Mouse (Mus musculus): ENCODE results near the gene Gimap1.
A peak's percentile ranks its signal among the peaks of the same experiment; 100 is the strongest.

Gimap1 gene

DNA sequence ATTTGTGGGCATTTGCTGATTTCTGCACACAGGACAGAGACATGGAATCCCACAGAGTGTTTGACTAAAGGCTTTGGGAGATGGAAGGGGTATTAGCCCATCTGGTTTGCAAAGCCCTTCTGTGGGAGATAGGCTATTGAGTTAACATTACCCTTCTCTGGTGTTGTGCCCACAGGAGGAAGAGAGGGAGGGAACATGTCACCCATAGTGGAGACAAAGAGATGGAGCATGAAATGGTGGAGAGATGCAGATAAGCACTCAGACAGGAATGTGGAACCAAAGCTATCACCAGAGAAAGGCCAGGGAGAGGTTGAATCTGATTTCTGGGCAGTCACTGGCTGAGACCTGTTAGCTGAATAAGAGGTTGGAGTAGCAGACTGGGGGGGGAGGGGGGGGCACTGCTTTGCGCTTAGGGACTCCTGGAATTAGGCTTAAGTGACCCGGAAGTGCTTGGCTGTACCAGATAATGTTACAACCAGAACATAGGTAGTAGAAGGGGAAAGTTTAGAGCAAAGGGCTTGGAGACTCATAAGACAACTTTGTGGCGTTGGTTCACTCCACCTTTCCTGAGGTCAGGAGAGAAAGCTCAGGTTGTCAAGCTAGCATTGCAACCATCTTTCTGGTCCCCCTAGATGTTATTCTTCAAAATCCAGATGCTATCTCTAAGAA is 1.8 kb downstream of the Gimap1 start:
- DNase-seq (ENCODE audit: low spot score) = no peak

DNA sequence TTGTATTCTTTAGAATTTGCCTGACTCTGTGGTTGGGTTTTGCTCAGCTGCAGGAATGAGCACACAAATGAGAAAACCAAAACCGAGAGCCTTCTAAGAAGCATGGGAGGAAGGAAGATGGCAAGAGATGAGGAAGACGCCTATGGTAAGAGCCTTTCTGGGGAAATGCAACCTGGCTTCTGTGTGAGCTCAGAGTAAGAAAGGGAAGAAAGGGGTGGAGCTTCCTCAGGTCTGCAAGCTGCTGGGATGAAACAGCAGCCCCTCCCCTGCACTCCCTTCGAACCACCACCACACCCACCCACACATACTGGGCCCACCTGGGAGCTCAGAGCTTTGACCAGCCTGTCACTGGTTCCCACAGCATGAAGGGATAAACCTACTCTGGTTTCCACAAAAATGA is 2.4 kb downstream of the Gimap1 start:
- no peak for DNase-seq (ENCODE audit: low spot score)

DNA sequence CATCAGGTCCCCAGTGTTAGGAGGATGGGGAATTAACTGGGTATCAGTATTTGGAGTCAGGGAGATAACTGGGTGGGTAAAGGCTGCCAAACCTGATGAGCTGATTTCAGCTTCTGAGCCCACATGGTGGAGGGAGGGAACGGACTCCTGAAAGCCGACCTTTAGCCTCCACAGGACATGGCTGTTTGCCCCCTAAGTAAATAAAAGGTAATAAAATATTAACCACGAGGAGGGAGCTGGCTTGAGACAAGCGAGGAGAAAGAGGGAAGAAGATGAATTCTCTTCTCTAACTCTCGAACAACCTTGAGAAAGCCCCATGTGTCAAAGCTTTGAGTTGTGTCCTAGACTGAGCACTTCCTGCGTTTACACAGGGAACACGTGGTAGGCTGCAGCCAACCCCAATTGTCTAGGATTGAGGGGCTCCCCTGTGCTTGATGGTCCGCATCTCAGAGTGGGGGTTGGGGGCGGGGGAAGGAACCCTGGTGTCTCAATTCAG is 2.9 kb downstream of the Gimap1 start:
- no peak for DNase-seq (ENCODE audit: low spot score)

DNA sequence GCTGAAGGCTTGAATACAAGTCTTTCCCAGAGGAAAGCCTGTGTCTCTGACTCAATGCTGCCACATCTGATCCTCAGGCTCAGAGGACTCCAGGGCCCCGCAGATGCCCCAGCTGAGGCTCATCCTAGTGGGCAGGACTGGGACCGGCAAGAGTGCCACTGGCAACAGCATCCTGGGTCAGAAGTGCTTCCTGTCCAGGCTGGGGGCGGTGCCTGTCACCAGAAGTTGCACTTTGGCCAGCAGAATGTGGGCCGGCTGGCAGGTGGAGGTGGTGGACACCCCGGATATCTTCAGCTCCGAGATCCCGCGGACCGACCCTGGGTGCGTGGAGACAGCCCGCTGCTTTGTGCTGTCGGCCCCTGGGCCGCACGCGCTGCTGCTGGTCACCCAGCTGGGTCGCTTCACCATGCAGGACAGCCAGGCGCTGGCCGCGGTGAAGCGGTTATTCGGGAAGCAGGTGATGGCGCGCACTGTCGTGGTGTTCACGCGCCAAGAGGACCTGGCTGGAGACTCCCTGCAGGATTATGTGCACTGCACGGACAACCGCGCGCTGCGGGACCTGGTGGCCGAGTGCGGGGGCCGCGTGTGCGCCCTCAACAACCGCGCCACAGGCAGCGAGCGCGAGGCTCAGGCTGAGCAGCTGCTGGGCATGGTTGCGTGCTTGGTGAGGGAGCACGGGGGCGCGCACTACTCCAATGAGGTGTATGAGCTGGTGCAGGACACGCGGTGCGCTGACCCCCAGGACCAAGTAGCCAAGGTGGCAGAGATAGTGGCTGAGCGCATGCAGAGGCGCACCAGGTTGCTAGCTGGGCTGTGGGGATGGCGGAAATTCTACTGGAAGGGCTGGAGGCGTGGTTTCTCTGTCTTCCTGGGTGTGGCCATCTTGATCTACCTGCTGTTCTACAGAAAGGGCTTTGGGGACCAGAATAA is 3.8 kb downstream of the Gimap1 start:
- DNase-seq (ENCODE audit: low spot score) = peak; percentile 25

DNA sequence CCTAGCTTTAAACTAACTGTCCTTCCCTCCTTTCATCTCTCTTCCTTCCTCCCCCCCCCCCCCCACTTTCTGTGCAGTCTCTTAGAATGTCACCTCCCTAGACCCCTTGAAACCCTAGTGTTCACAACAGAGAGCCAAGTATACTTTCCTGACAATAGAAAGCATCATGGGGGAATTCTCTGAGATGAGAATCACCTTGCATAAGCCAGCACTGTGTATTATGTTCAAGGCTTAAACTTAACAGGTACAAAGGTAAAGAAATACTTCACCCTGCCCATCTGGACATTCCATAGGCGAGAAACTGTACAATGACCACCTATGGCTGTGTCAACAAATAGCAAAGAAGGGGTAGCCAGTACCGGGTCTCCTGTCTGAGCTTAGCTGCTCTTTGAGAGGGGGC is 6.6 kb downstream of the Gimap1 start:
- DNase-seq (ENCODE audit: low spot score) = no peak

DNA sequence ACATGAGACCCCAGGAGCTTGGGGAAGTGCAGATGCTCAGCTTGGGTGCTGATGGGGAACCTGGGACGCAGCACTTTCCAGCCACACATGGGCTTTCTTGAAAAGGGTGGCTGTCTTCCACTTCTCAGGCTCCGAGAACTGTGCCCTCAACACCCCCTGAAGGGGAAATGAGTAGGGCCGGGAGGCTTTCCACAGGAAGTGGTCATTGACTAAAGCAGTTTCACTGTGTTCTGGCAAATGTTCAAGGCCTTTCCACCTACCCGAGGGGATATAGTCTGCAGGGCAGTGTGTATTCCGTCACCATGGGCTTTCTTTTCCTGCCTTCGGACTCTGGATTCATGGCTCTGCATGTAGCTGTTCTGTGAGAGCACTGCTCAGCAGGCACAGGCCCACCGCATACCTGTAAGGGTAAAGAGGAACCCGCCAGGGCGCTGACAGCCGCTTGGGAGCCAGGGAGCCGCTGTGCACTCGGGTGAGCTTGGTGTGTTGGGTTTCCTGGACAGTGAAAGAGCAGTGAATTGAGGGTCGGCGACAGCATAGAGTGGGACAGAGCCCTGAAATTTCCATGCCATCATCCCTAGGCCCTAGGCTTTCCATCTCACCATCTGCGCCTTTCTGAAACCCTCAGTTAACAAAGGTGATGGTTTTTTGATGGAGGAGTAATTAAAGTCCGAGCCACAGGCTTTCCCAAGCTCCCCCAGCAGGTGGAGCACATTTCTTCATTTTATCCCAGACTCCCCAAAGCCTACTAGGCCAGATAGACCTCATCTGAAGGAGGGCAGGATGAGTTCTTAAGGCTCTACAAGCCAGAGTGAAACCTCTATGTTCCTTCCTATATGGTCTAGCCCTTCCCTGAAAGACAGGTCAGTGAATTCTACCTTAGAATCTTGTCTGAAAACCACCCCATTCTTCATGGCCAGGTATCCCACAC is 7.4 kb downstream of the Gimap1 start, which contains the start of gene Gimap5:
Gene Gimap5, plus strand, starts transcription at position 239 of the 931 bp plus-strand sequence.
- peak; percentile 26 for DNase-seq (ENCODE audit: low spot score)

DNA sequence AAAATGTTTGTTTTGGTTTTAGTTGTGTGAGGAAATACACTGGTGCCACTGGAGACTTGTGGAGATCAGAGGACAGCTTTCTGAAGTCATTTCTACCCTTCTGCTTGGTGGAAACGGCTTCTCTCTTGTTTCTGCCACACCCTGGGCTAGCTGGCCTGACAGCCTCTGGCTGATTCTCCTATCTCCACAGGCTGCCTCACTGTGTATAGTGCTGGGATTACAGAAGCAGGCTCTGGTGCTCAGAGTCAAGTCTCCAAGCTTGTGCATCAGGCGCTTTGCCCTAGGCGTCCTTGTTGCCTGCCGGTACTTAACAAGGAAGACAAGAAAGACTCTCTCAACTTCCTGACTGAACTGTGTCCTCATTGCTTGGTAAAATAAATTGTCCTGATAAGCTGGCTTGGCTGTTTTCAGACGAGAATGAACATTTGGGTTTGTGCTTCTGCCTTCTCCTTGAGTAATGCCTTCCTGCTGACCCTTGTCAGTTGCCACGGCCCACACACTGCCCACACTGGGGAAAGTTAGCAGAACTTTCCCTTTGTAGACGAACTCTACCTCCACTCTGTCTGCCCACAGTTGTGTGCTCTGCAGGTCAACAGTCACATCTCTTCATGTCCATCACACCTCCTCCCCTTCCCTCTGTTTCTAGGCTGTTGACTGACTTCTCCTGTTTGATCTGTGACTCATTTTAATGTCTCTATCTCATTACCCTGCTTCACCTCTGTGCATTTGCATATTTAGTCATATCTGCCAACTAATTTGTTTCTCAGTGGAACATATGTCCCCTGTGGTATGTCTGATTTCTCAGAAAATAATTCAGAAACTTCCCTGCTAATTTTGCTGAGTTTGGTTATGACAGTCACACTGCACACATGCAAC is 8.5 kb downstream of the Gimap1 start:
- DNase-seq (ENCODE audit: low spot score) = no peak

DNA sequence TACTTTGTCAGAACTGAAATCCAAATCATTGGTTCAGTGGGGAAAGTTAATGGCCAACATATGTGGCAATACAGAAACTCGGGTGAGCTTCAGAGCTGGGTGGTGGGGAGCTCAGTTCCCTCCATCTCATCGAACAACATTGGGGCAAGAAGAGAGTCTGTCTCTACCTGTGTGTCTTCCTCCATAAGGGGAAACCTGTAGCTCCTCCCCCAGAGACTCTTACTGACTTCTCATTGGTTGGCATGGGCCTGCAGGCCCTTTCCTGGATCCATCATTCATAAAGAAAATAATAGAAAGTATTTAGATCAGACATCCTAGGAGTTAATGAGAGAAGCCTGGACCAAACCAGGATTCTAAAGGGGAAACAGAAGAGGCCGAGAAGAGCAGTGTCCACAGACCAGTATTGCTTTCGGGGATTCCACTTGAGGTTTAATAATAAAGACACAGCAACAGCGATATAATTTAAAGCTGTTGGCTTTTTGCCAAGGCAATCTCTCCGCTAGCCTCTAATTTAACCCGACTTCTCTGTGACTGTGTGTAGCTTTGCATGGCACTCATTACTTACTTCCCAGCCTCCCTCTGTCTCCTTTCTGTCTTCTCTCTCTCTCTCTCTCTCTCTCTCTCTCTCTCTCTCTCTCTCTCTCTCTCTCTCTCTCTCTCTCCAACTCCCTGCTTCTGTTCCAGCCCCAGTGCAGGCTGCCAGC is 24.9 kb downstream of the Gimap1 start:
- DNase-seq (ENCODE audit: low spot score) = no peak

DNA sequence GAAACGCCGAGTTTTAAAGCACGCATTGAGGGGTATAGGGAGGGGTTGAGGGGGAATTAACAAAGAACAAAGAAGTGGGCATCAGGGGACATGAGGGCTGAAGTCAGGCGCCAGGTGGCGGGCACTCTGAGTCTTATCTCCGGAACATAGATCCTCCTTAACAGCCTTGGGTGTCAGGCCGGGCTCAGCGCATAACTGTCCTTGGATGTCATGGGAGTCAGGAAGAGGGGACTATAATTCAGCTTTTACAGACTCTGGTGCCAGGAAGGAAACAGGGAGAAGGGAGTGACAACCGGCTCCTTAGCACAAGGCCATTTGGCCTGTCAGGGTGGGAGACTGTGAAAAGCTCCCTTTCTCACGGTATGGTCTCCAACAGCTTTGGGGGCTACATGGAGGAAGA is 25.6 kb downstream of the Gimap1 start:
- no peak for DNase-seq (ENCODE audit: low spot score)

DNA sequence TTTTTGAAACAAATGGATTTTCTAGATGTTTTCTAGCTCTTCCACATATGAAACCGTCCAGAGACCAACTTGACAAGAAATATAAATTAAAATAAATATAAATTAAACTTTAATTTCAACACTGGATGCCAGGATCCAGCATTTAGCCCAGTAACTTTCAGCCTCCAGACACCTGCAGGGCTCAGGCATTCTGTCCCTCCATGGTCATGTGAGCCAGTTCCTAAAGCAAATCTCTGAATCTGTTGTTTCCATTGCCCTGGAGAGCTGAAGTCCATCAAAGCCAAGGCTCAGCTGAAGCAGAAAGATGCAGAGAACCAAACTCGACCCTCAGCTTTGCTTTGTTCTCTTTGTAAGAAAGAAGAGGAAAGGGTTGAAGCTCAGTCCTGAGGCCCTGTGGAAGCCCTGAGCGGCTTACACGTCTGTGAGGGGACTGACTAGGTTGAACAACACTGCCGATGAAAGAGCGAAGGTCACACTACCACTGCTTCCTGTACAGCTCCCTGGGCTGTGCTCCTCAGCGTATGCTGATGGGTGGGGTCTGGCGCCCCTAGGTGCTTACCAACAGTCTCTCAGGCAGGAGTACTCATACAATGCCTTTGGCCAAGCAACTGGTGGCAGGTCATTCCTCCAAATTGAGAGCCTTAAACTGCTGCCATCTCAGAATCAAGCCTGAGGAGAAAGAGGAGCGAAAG is 29.5 kb downstream of the Gimap1 start:
- no peak for DNase-seq (ENCODE audit: low spot score)

DNA sequence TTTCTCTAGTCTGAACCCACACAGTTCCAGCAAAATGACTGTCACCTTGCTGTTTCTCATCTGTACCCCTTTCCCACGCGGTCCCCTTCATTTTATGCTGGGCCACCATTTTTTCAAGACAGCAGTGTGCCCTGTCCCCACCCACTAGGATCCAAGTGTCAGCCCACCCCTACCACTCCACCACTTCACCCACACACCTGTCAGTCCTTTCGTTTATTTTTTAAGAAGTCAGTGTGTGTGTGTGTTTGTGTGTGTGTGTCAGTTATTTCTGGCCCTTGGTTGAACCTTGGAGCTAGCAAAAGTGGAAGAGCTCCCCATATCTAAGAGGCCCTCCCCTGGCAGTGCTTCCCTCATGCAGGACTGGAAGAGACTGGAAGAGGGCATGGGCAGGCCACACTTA is 30.1 kb downstream of the Gimap1 start:
- no peak for DNase-seq (ENCODE audit: low spot score)

DNA sequence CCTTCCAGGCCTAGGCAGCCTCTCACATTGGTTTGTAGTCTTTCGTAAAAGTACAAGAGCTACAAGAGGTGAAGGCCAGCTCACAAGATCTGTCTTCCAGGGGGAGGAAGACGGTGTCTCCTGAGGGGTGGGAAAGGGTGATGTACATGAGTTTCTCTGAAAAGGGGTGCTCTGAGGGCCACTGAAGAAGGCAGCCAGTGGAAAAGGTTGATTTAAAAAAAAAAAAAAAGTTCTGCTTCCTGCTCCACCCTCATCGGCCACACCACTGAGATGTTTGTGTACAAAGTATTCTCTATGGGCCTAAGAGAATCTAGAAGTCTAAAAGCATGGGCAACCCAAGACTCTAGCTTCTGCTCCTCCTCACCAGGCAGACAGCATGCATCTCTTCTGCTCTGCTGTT is 31.8 kb downstream of the Gimap1 start, which contains the start of gene Gimap3:
Gene Gimap3, minus strand, starts transcription at position 156 of the 400 bp plus-strand sequence.
- DNase-seq (ENCODE audit: low spot score) = no peak

DNA sequence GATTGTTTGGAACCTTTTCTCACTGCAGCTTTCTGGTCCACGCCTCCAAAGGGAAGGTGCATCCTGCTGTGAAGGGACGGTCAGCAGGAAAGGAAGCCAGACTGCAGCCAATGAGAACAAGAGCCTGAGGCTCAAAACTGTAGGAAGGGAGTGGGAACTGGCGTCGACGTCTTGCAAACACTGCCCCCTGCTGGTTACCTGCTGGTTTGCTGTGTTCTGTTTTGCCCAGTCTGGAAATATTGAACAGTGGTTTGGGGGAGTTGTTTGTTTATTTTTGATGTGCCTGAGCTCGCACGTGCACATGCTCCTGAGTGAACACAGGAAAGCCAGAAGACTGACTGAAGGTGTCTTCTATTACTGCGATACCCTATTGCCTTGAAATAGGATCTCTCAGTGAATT is 33.2 kb downstream of the Gimap1 start:
- peak; percentile 88 for DNase-seq (ENCODE audit: low spot score)

DNA sequence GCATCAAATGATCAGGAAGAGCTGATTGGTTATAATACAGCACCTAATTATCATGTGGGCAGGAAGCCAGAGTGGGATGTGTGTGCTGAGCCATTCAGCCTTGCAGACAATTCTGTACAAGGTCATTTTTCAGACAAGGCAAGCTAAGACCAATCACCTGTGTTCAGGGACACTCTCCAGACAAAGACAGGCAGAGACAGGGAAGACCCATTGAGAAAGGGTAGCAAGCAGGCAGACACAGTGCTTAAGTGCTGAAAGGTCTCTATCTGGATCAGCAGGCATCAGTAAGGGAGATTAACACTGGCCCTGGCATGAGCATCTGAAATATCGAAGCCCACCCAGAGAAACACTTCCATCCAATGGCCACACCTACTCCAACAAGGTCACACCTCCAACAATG is 45.6 kb downstream of the Gimap1 start:
- DNase-seq (ENCODE audit: low spot score) = no peak

DNA sequence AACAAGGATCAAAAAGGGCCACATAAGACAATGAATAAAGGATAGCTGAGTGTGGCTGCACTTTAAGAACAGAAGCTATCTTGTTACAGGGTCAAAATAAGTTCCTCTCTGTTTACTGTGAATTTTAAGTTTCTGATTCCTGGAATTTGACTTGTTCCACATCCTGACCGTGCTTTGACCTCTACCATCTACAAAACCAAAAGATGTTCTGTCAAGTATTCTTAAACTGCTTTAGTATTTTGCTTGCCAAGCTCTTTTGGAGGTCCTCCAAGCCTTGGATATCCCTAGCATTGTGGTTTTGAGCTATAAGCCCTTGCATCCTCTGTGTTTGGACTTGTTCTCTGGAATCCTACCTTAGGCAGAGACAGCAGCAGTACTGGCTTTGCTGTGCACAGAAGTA is 46.3 kb downstream of the Gimap1 start:
- DNase-seq (ENCODE audit: low spot score) = no peak

DNA sequence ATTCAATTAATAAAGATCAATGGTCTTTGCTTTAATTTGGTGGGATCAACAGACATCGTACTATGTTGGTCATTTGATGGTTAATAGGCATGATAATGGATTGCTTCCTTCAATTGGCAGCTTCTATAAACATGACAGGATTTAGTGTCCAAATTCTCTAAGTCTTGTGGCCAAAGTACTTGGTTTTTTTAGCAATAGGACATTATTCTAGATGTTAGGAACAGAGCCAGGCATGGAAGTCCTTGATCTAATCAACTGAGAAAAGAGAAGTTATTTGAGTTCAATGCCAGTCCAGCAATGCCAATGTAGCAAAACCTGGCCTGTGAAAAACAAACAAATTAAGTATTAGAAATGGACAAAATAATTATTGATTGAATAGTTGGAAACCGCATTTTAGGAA is 46.7 kb downstream of the Gimap1 start:
- DNase-seq (ENCODE audit: low spot score) = no peak

DNA sequence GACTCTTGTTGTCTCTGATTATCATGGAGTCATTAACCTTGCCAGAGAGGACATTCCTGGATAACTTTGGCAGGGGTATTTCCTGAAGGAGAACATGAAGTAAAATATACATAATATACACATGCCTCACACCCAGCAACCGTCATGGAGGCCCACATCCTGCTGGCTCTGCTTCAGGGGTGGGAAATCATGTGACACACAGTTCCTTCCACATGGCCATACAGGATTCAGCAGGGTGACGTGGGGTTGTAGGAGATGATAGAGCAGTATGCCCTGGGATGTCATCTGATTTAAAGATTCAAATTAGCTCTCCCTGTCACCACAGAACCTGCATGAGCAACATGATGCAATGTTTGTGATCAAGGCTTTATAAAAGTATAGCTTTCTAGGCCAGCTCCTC is 49.0 kb downstream of the Gimap1 start:
- DNase-seq (ENCODE audit: low spot score) = no peak

Data from embryo, embryonic 10 days (tissue).